Mouse (Mus musculus) thymus, adult 2 months (tissue): Measurements from ENCODE around the gene 4921539E11Rik.

Experiments used
- CTCF ChIP-seq: fragments of 200-500 bp; IDR thresholded peaks from 2 replicates; pipeline ENCODE4 v1.5.1; 2012; ENCODE audit warnings: mild to moderate bottlenecking, control low read depth, low read length, moderate library complexity, borderline replicate concordance; ENCODE audit not compliant: control insufficient read depth, poor library complexity, insufficient read depth; ENCODE audit errors: extremely low read depth
- POLR2A ChIP-seq: fragments of 200-500 bp; IDR thresholded peaks from 2 replicates; pipeline ENCODE4 v1.6.1; 2012; ENCODE audit warnings: mild to moderate bottlenecking, low read length, control low read depth, moderate library complexity; ENCODE audit not compliant: control insufficient read depth, poor library complexity, insufficient read depth; ENCODE audit errors: extremely low read depth

DNA sequence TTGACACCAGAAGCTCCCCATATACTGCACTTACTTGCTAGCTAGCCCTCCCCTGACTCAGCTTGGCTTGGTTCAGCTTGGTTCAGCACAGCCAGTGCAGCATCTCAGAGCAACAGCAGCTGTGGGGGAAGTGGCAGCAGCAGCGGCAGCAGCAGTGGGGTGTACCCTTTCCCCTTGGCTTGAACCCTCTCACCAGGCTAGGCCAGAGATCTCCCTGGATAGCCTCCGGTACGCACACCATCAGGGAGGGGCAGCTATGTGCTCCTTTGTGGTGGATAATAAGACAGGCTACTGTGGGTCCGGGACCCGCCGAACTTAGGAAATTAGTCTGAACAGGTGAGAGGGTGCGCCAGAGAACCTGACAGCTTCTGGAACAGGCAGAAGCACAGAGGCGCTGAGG lies 17.6 kb downstream of the 4921539E11Rik start:
- TF ChIP-seq CTCF, result no peak
- no peak for TF ChIP-seq POLR2A
